Mouse (Mus musculus) lung, postnatal 4 days (tissue): ENCODE measurements around the gene Eya2.
"Not testable (repeated sequence)": the region's sequence is repeated elsewhere in the genome, so short reads cannot be mapped to it uniquely, and the experiment has no call there.

Experiments used
- DNase-seq, 2 experiments: peaks; one replicate each; pipeline ENCODE4 v3.0.0; 2021

Eya2 gene

GRCm38 (mm10) chr2:165786467-165786866, 191.6 kb downstream of the Eya2 start:
- DNase-seq, result no peak

- peak; percentile 83 to 87 for DNase-seq
Measured at GRCm38 (mm10) chr2:165788005-165788404, 193.2 kb downstream of the Eya2 start.

DNA sequence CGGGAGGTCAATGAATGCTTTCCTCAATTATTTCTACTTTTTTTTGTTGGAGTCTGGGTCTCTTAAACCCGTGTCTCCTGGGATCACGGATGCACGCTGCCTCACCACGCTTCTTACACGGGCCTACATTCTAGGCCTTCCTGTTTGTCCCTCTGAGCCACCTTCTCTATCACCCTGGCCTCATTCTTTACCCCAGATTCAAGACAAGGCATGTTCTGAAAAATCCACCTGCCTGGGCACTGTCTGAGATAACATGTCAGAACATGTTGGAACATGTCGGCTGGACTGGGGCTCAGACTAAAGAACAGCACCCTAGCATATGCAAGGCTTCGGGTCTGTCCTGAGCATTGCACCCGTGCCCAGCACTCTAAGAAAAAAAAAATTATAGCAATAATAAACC, 194.0 kb downstream of the Eya2 start:
- no peak for DNase-seq

DNA sequence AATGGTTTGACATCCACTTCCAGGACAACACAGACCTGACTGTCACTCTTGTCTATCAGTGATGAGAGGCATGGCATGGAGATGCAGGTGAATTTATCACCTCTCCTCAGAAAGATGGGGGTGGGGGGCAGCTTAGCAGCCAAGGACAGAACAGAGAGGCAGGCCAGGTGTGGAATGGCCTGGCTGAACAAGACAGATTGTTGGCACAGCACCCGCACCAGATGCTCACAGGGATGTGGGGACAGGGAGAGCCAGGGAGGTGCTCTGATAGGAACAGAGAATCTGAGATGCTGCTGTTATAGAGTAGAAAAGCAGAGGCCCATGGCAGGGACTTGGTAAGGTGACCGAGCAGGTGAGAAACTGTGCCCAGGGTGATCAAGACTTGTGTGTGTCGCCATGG, 194.8 kb downstream of the Eya2 start:
- no peak for DNase-seq

- no peak for DNase-seq
Measured at GRCm38 (mm10) chr2:165791026-165791425, 196.2 kb downstream of the Eya2 start.

- DNase-seq, result peak in 1 of 2 experiments; percentile 70
Measured at GRCm38 (mm10) chr2:165791657-165792056, 196.8 kb downstream of the Eya2 start.

DNA sequence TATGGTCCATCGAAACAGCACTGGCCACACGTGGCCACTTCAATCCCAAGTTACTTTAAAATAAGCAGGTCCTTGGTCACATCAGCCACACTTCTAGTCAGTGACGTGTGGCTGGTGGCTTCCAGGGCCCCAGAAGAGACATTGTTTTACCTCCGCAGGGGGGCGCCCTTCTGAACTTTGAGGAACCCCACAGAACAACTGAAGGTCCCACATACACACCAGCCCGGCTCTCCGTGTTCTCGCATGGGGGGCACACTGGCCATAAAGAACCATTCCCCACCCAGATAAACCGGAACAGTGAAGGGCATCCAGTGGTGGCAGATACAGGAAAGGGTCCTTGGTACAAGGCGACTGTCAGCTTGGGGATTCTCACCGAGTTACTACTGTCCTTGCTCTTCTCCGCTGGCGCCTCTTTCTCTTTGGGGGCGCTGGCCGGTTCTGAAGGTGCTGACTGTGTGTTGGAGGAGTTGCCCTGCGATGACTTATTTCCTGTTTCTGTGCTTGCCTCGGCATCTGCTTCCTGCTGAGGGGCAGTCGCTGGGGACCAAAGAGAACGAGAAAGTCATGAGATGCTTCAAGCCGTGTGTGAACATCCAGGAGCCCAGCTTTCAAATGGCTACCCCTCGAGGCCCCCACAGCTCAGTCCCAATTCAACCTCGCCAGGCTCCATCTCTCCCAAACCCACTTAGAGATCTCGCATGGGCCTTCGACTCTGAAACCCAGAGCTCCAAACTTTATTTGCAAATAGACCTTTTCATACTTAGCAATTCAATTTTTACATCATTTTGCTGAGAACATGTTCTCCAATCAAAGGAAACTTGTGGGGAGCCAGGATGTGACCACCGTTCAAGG, 197.8 kb downstream of the Eya2 start:
- no peak for DNase-seq

DNA sequence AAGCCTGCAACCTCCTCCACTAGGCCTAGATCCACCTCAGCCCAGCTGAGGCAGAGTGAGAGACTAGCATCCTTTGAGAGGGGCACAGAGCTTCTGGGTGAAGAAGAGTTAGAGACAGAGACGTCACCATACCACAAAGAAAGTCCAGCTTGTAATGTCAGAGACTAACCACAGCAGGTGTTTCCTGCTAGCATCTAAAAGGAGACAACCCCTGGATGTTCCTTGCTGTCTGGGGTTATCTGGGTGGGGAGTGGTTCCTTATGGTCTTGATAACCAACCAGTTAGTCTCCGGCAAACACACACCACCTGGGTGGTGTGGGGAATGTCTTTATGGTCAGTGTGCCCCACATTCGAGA, 198.4 kb downstream of the Eya2 start:
- DNase-seq, result no peak

- no peak for DNase-seq
Measured at GRCm38 (mm10) chr2:165797876-165798275, 203.0 kb downstream of the Eya2 start.

GRCm38 (mm10) chr2:165800174-165800573, 205.3 kb downstream of the Eya2 start:
- DNase-seq, result not testable (repeated sequence)

GRCm38 (mm10) chr2:165808179-165808975, 213.5 kb downstream of the Eya2 start:
- DNase-seq, result no peak

DNA sequence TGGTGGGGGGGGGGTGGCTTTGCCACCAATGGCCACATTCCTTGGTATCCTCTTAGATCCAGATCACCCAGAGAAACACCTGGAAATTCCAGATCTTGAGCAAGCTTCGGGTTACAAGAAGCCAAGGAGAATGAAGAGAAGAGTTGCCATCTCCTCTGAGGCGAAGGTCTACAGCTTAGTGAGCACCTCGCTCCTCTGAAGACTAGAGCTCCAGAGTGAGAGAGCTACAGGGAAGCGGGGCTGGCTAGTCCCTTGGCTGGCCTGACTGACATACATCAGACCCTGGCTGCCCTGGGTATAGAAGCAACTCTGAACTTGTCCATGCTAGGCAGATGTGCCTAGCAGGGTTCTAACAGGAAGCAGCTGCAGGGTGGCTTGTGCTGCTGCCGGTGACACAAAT, 214.3 kb downstream of the Eya2 start:
- no peak for DNase-seq

GRCm38 (mm10) chr2:165809901-165810477, 215.2 kb downstream of the Eya2 start:
- DNase-seq, result no peak

DNA sequence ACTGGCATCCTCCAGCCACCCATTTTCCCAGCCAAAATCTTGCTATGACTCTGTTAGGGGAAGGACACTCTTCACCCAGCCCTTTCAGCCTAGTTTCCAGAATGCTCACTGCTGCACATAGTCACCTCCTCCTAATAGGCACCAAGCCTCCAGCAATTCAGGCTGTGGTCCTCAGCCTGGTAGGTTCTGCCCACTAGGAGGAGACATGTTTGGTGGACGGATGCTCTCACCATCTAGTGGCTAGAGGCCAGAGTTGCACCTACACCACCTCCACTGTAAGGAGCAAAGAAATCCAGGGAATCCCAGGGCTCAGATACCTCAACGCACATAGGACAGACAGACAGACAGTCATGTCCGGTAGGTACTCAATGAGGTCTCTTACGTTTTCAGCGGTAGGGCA, 216.7 kb downstream of the Eya2 start:
- DNase-seq, result peak; percentile 57 to 76

DNA sequence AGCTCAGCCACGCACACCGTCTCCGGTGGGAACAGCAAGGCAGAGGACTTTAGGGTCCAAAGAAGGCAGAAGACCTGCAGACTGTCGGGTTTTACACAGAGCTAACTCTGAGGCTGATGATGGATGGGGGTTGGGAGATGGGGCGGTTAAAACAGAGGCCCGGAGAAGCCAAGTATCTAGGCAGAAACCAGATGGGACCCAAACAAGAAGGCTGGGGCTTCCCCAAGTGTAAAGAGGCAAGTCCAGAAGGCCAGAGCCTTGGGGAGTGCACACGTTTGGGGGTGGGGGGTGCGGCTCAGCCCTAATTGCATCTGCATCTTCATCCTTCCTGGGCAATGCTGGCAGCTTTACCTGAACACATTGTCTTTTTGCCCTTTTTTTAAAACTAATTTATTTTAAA, 218.1 kb downstream of the Eya2 start:
- no peak for DNase-seq

- no peak for DNase-seq
Measured at GRCm38 (mm10) chr2:165815103-165815880, 220.5 kb downstream of the Eya2 start.

DNA sequence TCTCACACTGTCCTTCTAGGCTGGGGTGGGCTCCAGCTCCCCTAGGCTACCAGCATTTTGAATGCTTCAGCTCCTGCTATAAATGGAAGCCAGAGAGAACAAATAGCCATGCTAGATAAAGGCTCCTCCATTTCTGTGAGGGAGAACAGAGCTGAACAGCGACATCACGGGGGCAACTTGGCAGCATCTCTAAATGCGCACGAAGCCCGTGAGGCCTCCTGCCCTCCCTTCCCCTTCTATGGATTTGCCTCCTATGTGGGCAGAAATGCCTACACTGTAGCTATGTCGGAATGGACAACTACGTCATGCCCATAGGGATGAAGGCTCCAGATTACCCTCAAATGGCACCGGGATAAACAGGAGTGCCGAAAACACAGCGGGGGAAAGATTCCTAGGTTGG, 222.6 kb downstream of the Eya2 start:
- DNase-seq, result no peak

- no peak for DNase-seq
Measured at GRCm38 (mm10) chr2:165818570-165818969, 223.7 kb downstream of the Eya2 start.

DNA sequence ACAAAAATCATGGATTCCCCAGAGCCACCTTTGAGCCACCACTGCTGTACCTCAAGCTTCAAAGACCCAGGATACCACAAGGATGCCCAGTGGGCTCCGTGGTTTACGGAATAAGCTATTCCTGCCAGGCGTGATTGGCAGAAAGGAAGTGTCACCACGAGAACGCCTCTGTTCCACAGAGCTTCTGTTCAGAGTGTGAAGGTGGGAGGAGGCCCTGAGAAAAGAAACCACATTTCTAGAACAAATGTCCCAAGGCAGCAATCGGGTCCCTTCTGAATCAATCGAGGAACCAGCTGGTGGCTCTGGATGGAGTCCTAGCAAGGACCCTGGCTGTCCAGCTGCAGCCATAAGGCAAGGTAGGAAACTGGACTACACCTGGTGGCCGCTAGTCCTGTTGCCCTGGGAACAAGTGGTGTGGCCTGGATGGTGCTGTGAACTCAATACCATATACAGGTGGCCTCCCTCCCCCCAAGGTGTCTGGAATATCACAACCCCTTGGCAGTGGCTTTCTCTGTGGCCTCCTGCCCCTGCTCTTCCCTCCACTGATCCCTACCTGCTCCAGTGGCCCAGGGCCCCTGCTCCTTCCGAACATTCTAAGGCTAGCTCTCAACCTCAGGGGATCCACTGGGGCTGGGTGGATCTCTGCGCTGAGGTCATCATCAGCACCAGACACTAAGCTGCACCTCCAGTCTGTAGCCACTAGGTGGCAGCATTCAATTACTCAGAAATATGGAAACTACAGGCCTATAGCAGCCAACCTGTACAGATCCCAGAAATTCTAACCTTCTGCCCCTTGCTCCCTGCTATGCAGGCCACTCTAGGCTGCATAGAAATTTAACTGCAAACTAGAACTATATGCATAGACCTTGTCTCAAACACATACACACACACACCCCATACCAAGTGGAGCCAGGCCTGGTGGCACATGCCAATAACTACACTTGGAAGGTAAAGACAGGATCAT, 224.4 kb downstream of the Eya2 start:
- peak; percentile 44 to 73 for DNase-seq

GRCm38 (mm10) chr2:165820073-165820472, 225.2 kb downstream of the Eya2 start:
- DNase-seq, result no peak

DNA sequence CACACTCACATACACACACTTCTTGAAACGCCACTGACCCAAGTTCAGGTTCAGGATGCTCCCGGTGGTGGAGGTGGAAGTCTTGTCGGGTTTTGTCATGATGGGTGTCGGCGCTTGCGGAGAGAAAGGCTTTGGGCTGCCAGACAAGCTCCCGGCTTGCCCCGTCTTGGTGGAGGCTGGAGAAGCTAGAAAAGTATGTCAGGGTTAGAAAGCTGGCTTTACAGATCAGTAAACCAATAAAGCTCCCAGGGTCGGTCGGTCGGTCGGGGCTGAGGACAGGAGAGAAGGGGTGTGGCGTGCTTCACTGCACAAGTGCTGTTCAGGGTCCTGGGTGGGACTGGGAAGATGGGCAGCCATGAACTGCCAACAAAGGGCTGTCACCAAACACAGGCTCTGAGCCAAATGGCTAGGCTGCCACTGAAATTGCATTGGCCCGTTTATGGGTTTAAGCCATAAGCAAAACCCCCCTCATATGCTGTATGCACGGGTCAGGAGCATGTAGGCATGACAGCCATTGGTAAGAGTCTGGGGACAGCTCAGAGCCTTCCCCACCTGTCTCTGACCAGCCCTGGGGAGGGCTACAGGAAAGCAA, 225.8 kb downstream of the Eya2 start:
- no peak for DNase-seq
